Mouse (Mus musculus) embryonic fibroblast, embryonic 13.5 days (primary cell): ENCODE measurements around the gene Glrx5.

Source experiments
- CTCF ChIP-seq: IDR thresholded peaks from 2 replicates; pipeline ENCODE4 v1.5.1; 2011; ENCODE audit warnings: mild to moderate bottlenecking, control low read depth, low read length, moderate library complexity, borderline replicate concordance; ENCODE audit not compliant: insufficient read depth
- POLR2A ChIP-seq: IDR thresholded peaks from 2 replicates; pipeline ENCODE4 v1.6.1; 2011; ENCODE audit warnings: low read depth, mild to moderate bottlenecking, control low read depth, low read length, moderate library complexity

DNA sequence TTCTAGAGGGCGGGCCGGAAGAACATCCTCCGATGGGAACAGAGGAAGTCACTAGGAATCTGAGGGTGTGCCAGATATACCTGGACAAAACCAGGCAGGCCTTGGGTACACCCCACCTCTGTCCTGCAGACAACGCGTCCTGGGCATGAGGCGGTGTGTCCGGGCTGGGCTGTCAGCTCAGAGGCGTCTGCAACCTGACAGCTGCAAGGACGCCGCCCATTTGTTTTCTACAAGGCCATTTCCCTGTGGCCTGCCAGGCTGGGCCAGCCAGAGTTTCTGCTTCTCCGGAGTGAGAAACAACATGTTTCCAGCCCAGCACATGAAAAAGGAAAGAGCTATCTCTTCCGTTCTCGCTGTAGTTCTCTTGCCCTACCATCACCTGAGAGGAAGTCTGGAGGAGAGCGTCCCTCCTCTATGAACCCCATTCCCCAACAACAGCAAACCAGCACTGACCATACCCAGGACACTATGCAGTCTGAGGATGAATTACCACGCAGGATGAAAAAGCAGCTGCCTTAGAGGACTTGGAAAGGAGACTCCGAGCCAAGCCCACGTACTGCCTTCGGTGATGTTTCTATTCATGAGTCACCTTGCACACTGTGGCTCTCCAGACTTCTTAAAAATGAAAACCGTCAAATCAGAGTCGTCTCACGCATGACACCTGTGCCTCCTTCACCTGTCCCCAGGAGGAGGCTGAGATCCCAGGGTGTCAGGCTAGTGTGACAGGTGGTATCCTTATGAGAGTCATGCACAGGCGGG, 27.4 kb upstream of the Glrx5 start:
- TF ChIP-seq POLR2A: no peak
- TF ChIP-seq CTCF: no peak
